Mouse (Mus musculus): ENCODE data around the gene Nrip2. TPM values are rescaled to one million over a fixed set of nuclear protein-coding genes. Genes with fewer than 3 reads are reported as not detected.
A peak's percentile ranks its signal among the peaks of the same experiment; 100 is the strongest.

Nrip2 gene
- total RNA-seq, 2 experiments from 2014 or later: 1.5 to 1.7 TPM

- DNase-seq: no peak
- no peak overlapping the region for H3K4me3 ChIP-seq
- intact Hi-C loops (cut with DNase I): no loop called here
- H3K27ac ChIP-seq: no peak overlapping the region
- no peak for TF ChIP-seq CTCF (IDR thresholded peaks at IDR 0.05)
Observed at GRCm38 (mm10) chr6:128408544-128409125, 9.5 kb downstream of the Nrip2 start.

- intact Hi-C loops (cut with DNase I): loop anchor here (2.0 to 5.0 kb wide), 3 partner anchors 30 to 183 kb away; no protein-coding TSS in a partner anchor
- Histone ChIP-seq H3K27ac (no peak overlapping the region), H3K4me3 (no peak overlapping the region)
- no peak for TF ChIP-seq CTCF (IDR thresholded peaks at IDR 0.05)
- DNase-seq: no peak
Observed at GRCm38 (mm10) chr6:128410305-128410704, 11.2 kb downstream of the Nrip2 start.

- intact Hi-C loops (cut with DNase I): loop anchor here (2.0 to 5.0 kb wide), 3 partner anchors 30 to 184 kb away; no protein-coding TSS in a partner anchor
Observed at GRCm38 (mm10) chr6:128411115-128411514, 12.0 kb downstream of the Nrip2 start.

GRCm38 (mm10) chr6:128416169-128416568 is 17.1 kb downstream of the Nrip2 start:
- H3K27ac ChIP-seq: no peak overlapping the region
- H3K4me3 ChIP-seq: no peak overlapping the region
- TF ChIP-seq CTCF (IDR thresholded peaks at IDR 0.05): no peak
- intact Hi-C loops (cut with DNase I): no loop called here
- no peak for DNase-seq

More at GRCm38 (mm10) chr6:128411115-128411514, 12.0 kb downstream of the Nrip2 start:
- DNase-seq: peak; percentile 77
- TF ChIP-seq CTCF (IDR thresholded peaks at IDR 0.05): peak; percentile 99
- no peak overlapping the region for H3K4me3 ChIP-seq
- H3K27ac ChIP-seq: no peak overlapping the region

- intact Hi-C loops (cut with DNase I): no loop called here
- no peak overlapping the region for H3K27ac ChIP-seq
- TF ChIP-seq CTCF (IDR thresholded peaks at IDR 0.05): no peak
- DNase-seq: no peak
- H3K4me3 ChIP-seq: no peak overlapping the region
Observed at GRCm38 (mm10) chr6:128418076-128418475, 19.0 kb downstream of the Nrip2 start.

- Histone ChIP-seq H3K4me3 (no peak overlapping the region), H3K27ac (no peak overlapping the region)
- no peak for DNase-seq
- intact Hi-C loops (cut with DNase I): no loop called here
- no peak for TF ChIP-seq CTCF (IDR thresholded peaks at IDR 0.05)
Observed at GRCm38 (mm10) chr6:128421036-128421435, 21.9 kb downstream of the Nrip2 start.

GRCm38 (mm10) chr6:128421480-128421879 is 22.4 kb downstream of the Nrip2 start:
- no peak for TF ChIP-seq CTCF (IDR thresholded peaks at IDR 0.05)
- Histone ChIP-seq H3K4me3 (no peak overlapping the region), H3K27ac (no peak overlapping the region)
- DNase-seq: no peak
- intact Hi-C loops (cut with DNase I): no loop called here

- peak overlapping the region; percentile 100 for H3K27ac ChIP-seq
- DNase-seq: no peak
- intact Hi-C loops (cut with DNase I): no loop called here
- H3K4me3 ChIP-seq: peak overlapping the region; percentile 71
- TF ChIP-seq CTCF (IDR thresholded peaks at IDR 0.05): no peak
Observed at GRCm38 (mm10) chr6:128423496-128424268, 24.6 kb downstream of the Nrip2 start.

- intact Hi-C loops (cut with DNase I): no loop called here
- Histone ChIP-seq H3K4me3 (peak within 1 kb of the TSS; percentile 71), H3K27ac (peak within 1 kb of the TSS; percentile 100)
- TF ChIP-seq CTCF (IDR thresholded peaks at IDR 0.05): no peak
- DNase-seq: peak; percentile 97
Observed at GRCm38 (mm10) chr6:128424269-128425019, 25.3 kb downstream of the Nrip2 start, which contains the start of gene Itfg2. TSS of gene Itfg2 (minus strand) at chr6:128424931.

GRCm38 (mm10) chr6:128425046-128425445 is 25.9 kb downstream of the Nrip2 start:
- peak overlapping the region; percentile 100 for H3K27ac ChIP-seq
- intact Hi-C loops (cut with DNase I): no loop called here
- peak overlapping the region; percentile 71 for H3K4me3 ChIP-seq
- no peak for DNase-seq
- no peak for TF ChIP-seq CTCF (IDR thresholded peaks at IDR 0.05)

GRCm38 (mm10) chr6:128427571-128427970 is 28.5 kb downstream of the Nrip2 start:
- no peak for DNase-seq
- intact Hi-C loops (cut with DNase I): no loop called here
- no peak for TF ChIP-seq CTCF (IDR thresholded peaks at IDR 0.05)
- Histone ChIP-seq H3K27ac (no peak overlapping the region), H3K4me3 (no peak overlapping the region)

GRCm38 (mm10) chr6:128429300-128429699 is 30.2 kb downstream of the Nrip2 start:
- Histone ChIP-seq H3K4me3 (no peak overlapping the region), H3K27ac (no peak overlapping the region)
- intact Hi-C loops (cut with DNase I): no loop called here
- TF ChIP-seq CTCF (IDR thresholded peaks at IDR 0.05): no peak
- DNase-seq: no peak

- TF ChIP-seq CTCF (IDR thresholded peaks at IDR 0.05): no peak
- H3K27ac ChIP-seq: no peak overlapping the region
- no peak for DNase-seq
- no peak overlapping the region for H3K4me3 ChIP-seq
- intact Hi-C loops (cut with DNase I): no loop called here
Observed at GRCm38 (mm10) chr6:128429826-128430225, 30.7 kb downstream of the Nrip2 start.

All from gastrocnemius, adult 2 months (tissue).